Mouse (Mus musculus) heart, postnatal 14 days (tissue): ENCODE measurements at regions not wholly inside any gene's neighbourhood (a gene's known extent, or its start where the extent isn't known, plus 50 kb on each side); places are given as distances from the start of the nearest gene placed in this dataset.

Experiments used
- DNase-seq, 2 experiments: peaks; one replicate each; pipeline ENCODE4 v3.0.0; 2021 to 2022
- intact Hi-C: fragments of 180-260 bp; cut with DNase I; formaldehyde crosslinking; loops from one replicate; pipeline ENCODE4 v1.15.1; 2025

DNA sequence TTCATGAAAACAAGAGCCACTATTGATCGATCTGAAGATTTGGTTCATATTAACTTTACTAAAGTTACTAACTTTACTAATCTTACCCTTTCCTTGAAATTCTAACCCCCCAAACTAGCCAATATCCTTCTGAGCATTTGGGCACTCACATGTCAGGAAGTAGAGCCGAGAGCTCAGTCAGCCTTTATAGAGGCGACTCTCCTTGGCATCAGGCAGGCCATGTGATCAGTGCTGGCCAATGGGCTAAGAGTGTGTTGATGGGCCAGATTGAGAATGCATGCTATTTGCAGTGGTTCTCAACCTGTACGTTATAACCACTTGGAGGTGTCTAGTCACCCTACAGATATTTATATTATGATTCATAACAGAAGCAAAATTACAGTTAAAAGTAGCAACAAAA is 69.6 kb upstream of the Slc35b4 start:
- no peak for DNase-seq
- intact Hi-C loops: no loop called here

- DNase-seq: no peak
- intact Hi-C loops: no loop called here
Measured at GRCm38 (mm10) chr6:34243001-34243400, 66.1 kb upstream of the Slc35b4 start.

DNA sequence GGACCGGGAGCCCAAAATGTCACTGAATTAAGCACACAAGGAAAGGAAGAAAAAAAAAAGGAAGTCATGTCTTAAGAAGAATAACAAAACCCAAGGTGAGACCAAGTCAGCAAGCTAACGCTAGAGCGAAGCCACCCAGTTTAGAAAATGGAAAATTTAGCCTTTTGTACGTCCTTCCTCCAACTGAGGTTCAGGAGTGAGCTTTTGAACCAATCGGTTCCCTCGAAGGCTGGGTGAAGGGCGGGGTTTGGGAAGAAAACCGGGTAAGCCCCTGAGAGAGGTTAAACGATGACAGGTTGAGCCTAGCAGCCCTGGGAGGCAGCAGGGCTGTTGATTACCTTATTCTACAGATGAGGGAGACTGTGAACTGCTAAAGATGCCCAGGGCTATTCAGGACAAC is 65.6 kb upstream of the Slc35b4 start:
- intact Hi-C loops: no loop called here

DNA sequence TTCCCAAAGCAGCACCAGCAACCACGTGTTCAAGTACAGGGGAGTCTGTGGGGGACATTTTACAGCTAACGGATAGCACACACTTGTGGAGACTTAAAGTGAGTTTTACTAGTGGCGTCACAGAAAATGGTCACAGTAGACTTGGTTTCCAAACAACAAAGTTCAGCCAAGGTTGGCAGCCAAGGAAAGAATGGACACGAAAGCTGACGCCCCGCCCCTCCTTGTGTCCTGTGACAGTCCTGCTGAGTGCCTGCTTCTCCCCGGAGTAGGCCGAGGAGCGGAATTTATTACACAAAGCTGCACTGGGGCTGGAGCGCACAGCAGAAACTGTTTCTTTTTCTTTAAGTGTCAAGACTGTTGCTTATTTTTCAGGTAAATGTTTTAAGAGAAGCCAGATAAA is 58.2 kb upstream of the Slc35b4 start:
- intact Hi-C loops: no loop called here
- no peak for DNase-seq

More for the DNA sequence above, 65.6 kb upstream of the Slc35b4 start:
- DNase-seq: no peak

DNA sequence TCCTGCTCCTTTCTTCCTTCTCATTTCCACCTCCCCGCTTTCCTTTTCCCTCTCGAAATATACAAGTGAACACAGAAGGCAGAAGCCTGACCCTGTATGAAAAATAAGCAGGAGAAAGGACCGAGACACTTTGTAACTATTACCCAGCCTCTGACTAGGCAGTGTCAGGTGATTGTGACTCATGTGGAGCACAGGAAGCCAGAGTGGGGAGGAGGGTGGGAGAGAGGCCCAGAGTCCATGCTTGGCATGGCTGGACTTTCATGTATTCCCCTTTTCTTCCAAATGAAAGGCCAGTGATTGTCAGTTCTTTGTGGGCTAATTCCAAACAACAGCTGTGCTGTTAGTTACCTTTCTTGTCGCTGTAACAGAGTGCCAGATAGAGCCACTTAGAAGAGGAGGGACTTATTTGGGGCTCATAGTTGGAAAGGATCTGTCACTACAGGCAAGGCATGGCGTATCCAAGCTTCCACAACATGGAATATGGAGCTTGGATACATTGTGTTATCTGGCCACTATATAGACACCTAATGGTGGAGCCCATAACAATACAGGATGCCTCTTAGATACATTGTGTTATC is 57.6 kb upstream of the Slc35b4 start:
- no peak for DNase-seq
- intact Hi-C loops: no loop called here

GRCm38 (mm10) chr6:34230768-34231381 is 54.0 kb upstream of the Slc35b4 start:
- peak; percentile 52 to 71 for DNase-seq
- intact Hi-C loops: no loop called here

GRCm38 (mm10) chr6:34227131-34227530 is 50.2 kb upstream of the Slc35b4 start:
- DNase-seq: no peak
- intact Hi-C loops: no loop called here
